10 mouse cellular contexts compared by ENCODE assay signal in genomic region chr7:125553653-125554428, GRCm38 (mm10). TPM values are rescaled to one million over a fixed set of nuclear protein-coding genes. Genes with fewer than 3 reads are reported as not detected.
A peak's percentile ranks its signal among the peaks of the same experiment; 100 is the strongest.
DNase-seq lines count a peak whose midpoint lies in the region; ATAC-seq and TF ChIP-seq lines count a peak whose summit lies in the region.
"Had no signal": no experiment of that assay in that cellular context is flagged by ENCODE, and none has a peak within 500 bp of the region (broad histone marks: within the 10 kb centered on the region; RNA-seq: fewer than 3 reads in every experiment).

No protein-coding gene starts in this region.

- no peak overlapping the region for H3K4me3 ChIP-seq in heart, embryonic 13.5 days
- peak overlapping the region; percentile 69 for H3K4me3 ChIP-seq in lung, postnatal 0 days (ENCODE audit: low read depth, low read length)
- H3K4me3 ChIP-seq in embryonic facial prominence, embryonic 13.5 days: no peak overlapping the region
- H3K4me3 ChIP-seq in neural tube, embryonic 13.5 days: no peak overlapping the region

- H3K9me3 ChIP-seq in heart, embryonic 13.5 days: no peaks in the 10 kb centered on the region
- no peaks in the 10 kb centered on the region for H3K9me3 ChIP-seq in lung, postnatal 0 days (ENCODE audit: low read length)
- H3K9me3 ChIP-seq in embryonic facial prominence, embryonic 13.5 days: no peaks in the 10 kb centered on the region
- no peaks in the 10 kb centered on the region for H3K9me3 ChIP-seq in neural tube, embryonic 13.5 days
- H3K9me3 ChIP-seq: hindbrain, embryonic 13.5 days had no signal

- peak overlapping the region; percentile 92 for H3K4me2 ChIP-seq in heart, embryonic 13.5 days
- H3K4me2 ChIP-seq in lung, postnatal 0 days (replicated peaks; ENCODE audit: low read depth, low read length): peak overlapping the region; percentile 81
- peak overlapping the region; percentile 96 for H3K4me2 ChIP-seq in embryonic facial prominence, embryonic 13.5 days
- peak overlapping the region; percentile 97; the same call in 1 of the 2 replicates for H3K4me2 ChIP-seq in neural tube, embryonic 13.5 days

- intact Hi-C loops in heart, postnatal 36 days (cut with DNase I): loop anchor here (2.0 kb wide), 1 partner anchor 63 kb away; the partner anchor contains the start of gene Nsmce1

- 84% methylated on average over 13 of the region's 13 CpGs for WGBS in heart, embryonic 13.5 days
- WGBS in lung, postnatal 0 days: 79% methylated on average over 13 of the region's 13 CpGs
- WGBS in embryonic facial prominence, embryonic 13.5 days: 85% methylated on average over 13 of the region's 13 CpGs
- 91% methylated on average over 13 of the region's 13 CpGs for WGBS in neural tube, embryonic 13.5 days

- H3K27me3 ChIP-seq in heart, embryonic 13.5 days (replicated peaks): peaks cover 16% of the 10 kb centered on the region
- H3K27me3 ChIP-seq in lung, postnatal 0 days (replicated peaks; ENCODE audit: insufficient read depth, low read length): no peaks in the 10 kb centered on the region
- peaks cover 21% of the 10 kb centered on the region; the same call in 1 of the 2 replicates for H3K27me3 ChIP-seq in embryonic facial prominence, embryonic 13.5 days
- H3K27me3 ChIP-seq in neural tube, embryonic 13.5 days: peaks cover 32% of the 10 kb centered on the region

- ATAC-seq in heart, embryonic 13.5 days (ENCODE audit: extremely low read depth, insufficient number of reproducible peaks, low FRiP score, low TSS enrichment): no peak
- ATAC-seq in lung, postnatal 0 days: no peak
- no peak for ATAC-seq in embryonic facial prominence, embryonic 13.5 days (ENCODE audit: insufficient number of reproducible peaks, insufficient read depth, low FRiP score, low TSS enrichment, low read depth)
- ATAC-seq in neural tube, embryonic 13.5 days (ENCODE audit: low read depth): no peak
- no peak for ATAC-seq in frontal cortex, adult (ENCODE audit: low TSS enrichment)

- no peak for TF ChIP-seq CTCF in lung, postnatal 0 days (IDR thresholded peaks at IDR 0.05)

- no peak for TF ChIP-seq EP300 in lung, postnatal 0 days (IDR thresholded peaks at IDR 0.05)

- H3K36me3 ChIP-seq in heart, embryonic 13.5 days: no peaks in the 10 kb centered on the region
- H3K36me3 ChIP-seq in lung, postnatal 0 days (ENCODE audit: insufficient read depth, low read length): no peaks in the 10 kb centered on the region
- no peaks in the 10 kb centered on the region for H3K36me3 ChIP-seq in embryonic facial prominence, embryonic 13.5 days
- no peaks in the 10 kb centered on the region for H3K36me3 ChIP-seq in neural tube, embryonic 13.5 days
- H3K36me3 ChIP-seq: hindbrain, embryonic 13.5 days had no signal

- H3K4me1 ChIP-seq in heart, embryonic 13.5 days: peaks cover 46% of the 10 kb centered on the region
- H3K4me1 ChIP-seq in lung, postnatal 0 days (ENCODE audit: insufficient read depth, low read depth, low read length): peaks cover 40% of the 10 kb centered on the region
- peaks cover 34% of the 10 kb centered on the region for H3K4me1 ChIP-seq in embryonic facial prominence, embryonic 13.5 days
- peaks cover 18% of the 10 kb centered on the region for H3K4me1 ChIP-seq in neural tube, embryonic 13.5 days (replicated peaks)

- H3K9ac ChIP-seq in heart, embryonic 13.5 days: no peak overlapping the region
- peak overlapping the region; percentile 73 for H3K9ac ChIP-seq in lung, postnatal 0 days (replicated peaks; ENCODE audit: low read depth)
- H3K9ac ChIP-seq in embryonic facial prominence, embryonic 13.5 days: no peak overlapping the region
- H3K9ac ChIP-seq in neural tube, embryonic 13.5 days: no peak overlapping the region
- H3K9ac ChIP-seq: hindbrain, embryonic 13.5 days had no signal

- no peak for DNase-seq in heart, postnatal 36 days
- no peak for DNase-seq in lung, postnatal 0 days (ENCODE audit: low spot score)
- DNase-seq in lung, postnatal 25 days (ENCODE audit: low spot score): no peak
- no peak for DNase-seq in layer of hippocampus, adult 11-12 months (ENCODE audit: low spot score)

- no peak overlapping the region for H3K27ac ChIP-seq in heart, embryonic 13.5 days (replicated peaks)
- H3K27ac ChIP-seq in lung, postnatal 0 days (ENCODE audit: low read length): no peak overlapping the region
- no peak overlapping the region for H3K27ac ChIP-seq in embryonic facial prominence, embryonic 13.5 days
- no peak overlapping the region for H3K27ac ChIP-seq in neural tube, embryonic 13.5 days (replicated peaks)
- H3K27ac ChIP-seq: hindbrain, embryonic 13.5 days had no signal

RNA-seq across cellular contexts. Expression of gene Il4ra, which starts 1.9 kb away (rescaled TPM):
- 3.7 and 4.9 TPM in 2 replicates for polyA plus RNA-seq in heart, embryonic 13.5 days (2015; fragmentation: Nextera tagmentation; extraction: Ambion mirVana)
- 10 to 100 TPM; 13.2 to 19.1 TPM for total RNA-seq in heart, postnatal 36 days (2021)
- 29.7 and 31.8 TPM in 2 replicates for polyA plus RNA-seq in lung, postnatal 0 days (2015; fragmentation: Nextera tagmentation; extraction: Ambion mirVana)
- 7.0 and 7.7 TPM in 2 replicates for polyA plus RNA-seq in embryonic facial prominence, embryonic 13.5 days (2015; fragmentation: Nextera tagmentation; extraction: Ambion mirVana)
- 4.3 and 5.5 TPM in 2 replicates for polyA plus RNA-seq in neural tube, embryonic 13.5 days (2015; fragmentation: Nextera tagmentation; extraction: Ambion mirVana)

RNA-seq across cellular contexts. Expression of gene Il21r, which starts 49.4 kb away (rescaled TPM):
- polyA plus RNA-seq in heart, embryonic 13.5 days (2015; fragmentation: Nextera tagmentation; extraction: Ambion mirVana): 0.35 and 0.47 TPM in 2 replicates
- total RNA-seq in heart, postnatal 36 days (2021): under 1 TPM; 0.44 to 0.54 TPM
- 0.38 and 0.65 TPM in 2 replicates for polyA plus RNA-seq in lung, postnatal 0 days (2015; fragmentation: Nextera tagmentation; extraction: Ambion mirVana)
- 0.67 and 0.81 TPM in 2 replicates for polyA plus RNA-seq in embryonic facial prominence, embryonic 13.5 days (2015; fragmentation: Nextera tagmentation; extraction: Ambion mirVana)
- polyA plus RNA-seq in neural tube, embryonic 13.5 days (2015; fragmentation: Nextera tagmentation; extraction: Ambion mirVana): 0.25 and 0.61 TPM in 2 replicates
- total RNA-seq: MEL had no signal
